Mouse (Mus musculus) liver, embryonic 16.5 days (tissue): ENCODE results near the gene Tyrobp. TPM values are rescaled to one million over a fixed set of nuclear protein-coding genes. Genes with fewer than 3 reads are reported as not detected.
A peak's percentile ranks its signal among the peaks of the same experiment; 100 is the strongest.

Source experiments
- ATAC-seq: fragments of 200-750 bp; cut with Nextera tagmentation; 2 replicates; pipeline ENCODE4 v1.8.0; 2017; ENCODE audit warnings: low read depth, mild to moderate bottlenecking, moderate number of reproducible peaks, moderate library complexity
- H3K27ac ChIP-seq: fragments of 300-500 bp; sonication (generic); 2 replicates; pipeline ENCODE4 v1.5.1; 2014; ENCODE audit warnings: mild to moderate bottlenecking, low read length
- H3K27me3 ChIP-seq: fragments of 300-500 bp; sonication (generic); 2 replicates; pipeline ENCODE4 v1.6.1; 2014; ENCODE audit warnings: low read depth, low read length, mixed read lengths; ENCODE audit not compliant: control insufficient read depth, insufficient read depth
- H3K36me3 ChIP-seq: fragments of 300-500 bp; sonication (generic); 2 replicates; pipeline ENCODE4 v1.6.1; 2014; ENCODE audit warnings: mild to moderate bottlenecking; ENCODE audit not compliant: control insufficient read depth, insufficient read depth
- H3K4me1 ChIP-seq: fragments of 300-500 bp; sonication (generic); 2 replicates; pipeline ENCODE4 v1.6.1; 2014; ENCODE audit warnings: low read depth, low read length, mixed read lengths; ENCODE audit not compliant: control insufficient read depth
- H3K4me2 ChIP-seq: fragments of 300-500 bp; sonication (generic); 2 replicates; pipeline ENCODE4 v1.6.1; 2014; ENCODE audit warnings: low read depth, low read length, mixed read lengths
- H3K4me3 ChIP-seq: fragments of 300-500 bp; sonication (generic); 2 replicates; pipeline ENCODE4 v1.5.1; 2014; ENCODE audit warnings: low read depth, mild to moderate bottlenecking, low read length
- H3K9ac ChIP-seq: fragments of 300-500 bp; sonication (generic); 2 replicates; pipeline ENCODE4 v1.6.1; 2014; ENCODE audit warnings: low read depth, low read length
- H3K9me3 ChIP-seq: fragments of 300-500 bp; sonication (generic); replicated peaks from 2 replicates; pipeline ENCODE4 v1.6.1; 2016; ENCODE audit warnings: low read length; ENCODE audit not compliant: control insufficient read depth
- WGBS: fragments of 180-500 bp; shearing (Covaris S2); extraction: QIAGEN DNeasy Blood & Tissue Kit; methylation state at CpG from one replicate; pipeline ENCODE4 v1.1.7; 2014; ENCODE audit not compliant: insufficient replicate concordance; 5-methylcytosine and 5-hydroxymethylcytosine counted together
- polyA plus RNA-seq: library from polyadenylated mRNA; unstranded; fragments of >200 nt; fragmentation: Nextera tagmentation; extraction: Ambion mirVana; gene quantifications from 2 replicates; pipeline ENCODE4 v1.2.1, GENCODE M21; 2015

Gene Tyrobp
- polyA plus RNA-seq, 1 experiment from 2014 or later: 154 TPM

DNA sequence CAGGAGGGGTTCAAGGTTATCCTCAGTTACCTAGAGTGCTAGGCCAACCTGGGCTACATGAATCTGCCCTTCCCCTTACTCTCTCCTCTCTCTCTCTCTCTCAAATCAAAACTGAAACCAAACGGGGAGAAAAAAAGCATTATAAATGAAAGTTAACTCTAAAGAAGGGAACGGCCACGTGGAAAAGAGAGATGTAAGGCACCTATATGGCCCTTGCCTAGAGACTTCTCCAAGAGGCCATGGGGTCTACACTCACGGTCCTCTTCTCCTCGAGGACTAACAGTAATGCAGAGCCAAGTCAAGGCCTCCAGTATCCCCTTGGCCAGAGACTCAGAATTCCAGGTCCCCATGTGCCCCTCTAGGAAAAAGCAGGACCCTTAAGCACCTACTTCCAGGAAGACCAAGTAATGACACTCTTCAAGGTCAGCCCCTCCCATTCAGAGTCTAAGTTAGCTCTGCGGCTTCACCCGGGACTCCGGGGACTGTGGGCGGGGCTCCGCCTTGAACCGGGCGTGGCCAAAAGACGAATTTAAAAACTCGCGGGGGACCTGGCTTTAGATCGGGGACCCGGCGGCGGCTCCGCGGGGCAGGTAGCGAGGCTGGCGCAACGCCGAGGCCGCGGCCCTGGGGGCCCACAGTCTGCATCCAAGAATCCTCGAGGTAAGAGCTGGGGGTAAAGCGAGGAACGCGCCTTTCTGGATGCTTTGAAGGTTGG lies 7.8 kb downstream of the Tyrobp start, which contains the start of gene Nfkbid:
Gene Nfkbid (plus strand): TSS at position 558 of the 715 bp plus-strand sequence.
- 7% methylated on average over 31 of the region's 31 CpGs for WGBS
- Histone ChIP-seq H3K4me1 (peaks cover 15% of the 10 kb centered on the region), H3K9ac (peak within 1 kb of the TSS; percentile 59), H3K4me2 (peak within 1 kb of the TSS; percentile 87), H3K9me3 (no peaks in the 10 kb centered on the region), H3K27ac (peak within 1 kb of the TSS; percentile 73), H3K4me3 (peak within 1 kb of the TSS; percentile 64), H3K27me3 (peaks cover 3% of the 10 kb centered on the region; the same call in 1 of the 2 replicates), H3K36me3 (no peaks in the 10 kb centered on the region)
- ATAC-seq: peak; percentile 33

DNA sequence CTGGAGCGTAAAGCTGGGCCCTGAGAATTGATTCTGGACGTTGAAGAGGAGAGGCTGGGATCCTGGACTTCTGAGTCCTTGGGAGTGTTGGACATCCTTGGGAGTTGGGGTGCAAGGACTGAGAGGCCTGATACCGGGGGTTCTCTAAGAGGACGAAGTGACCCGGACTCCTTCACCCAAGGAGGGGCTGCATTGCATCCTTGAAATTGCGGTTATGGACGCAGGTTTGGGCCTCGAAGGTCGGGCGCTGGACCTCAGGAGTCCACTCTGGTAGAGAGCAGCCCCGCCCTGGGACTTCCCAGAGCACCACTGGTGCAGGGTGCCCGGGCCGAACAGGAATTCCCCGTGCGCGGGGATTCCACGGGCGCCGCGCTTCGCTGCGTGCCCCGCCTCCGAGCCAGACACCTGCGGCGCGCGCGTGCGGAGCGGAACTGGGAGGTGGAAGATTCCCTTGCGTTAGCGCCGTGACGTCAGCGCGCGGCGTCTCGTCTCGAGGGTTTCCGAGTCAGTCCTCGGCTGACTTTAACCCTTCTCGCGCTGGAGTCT lies 8.4 kb downstream of the Tyrobp start:
- Histone ChIP-seq H3K4me3 (peak overlapping the region; percentile 64), H3K9ac (peak overlapping the region; percentile 59), H3K9me3 (no peaks in the 10 kb centered on the region), H3K4me2 (peak overlapping the region; percentile 87), H3K4me1 (peaks cover 15% of the 10 kb centered on the region), H3K27ac (peak overlapping the region; percentile 73), H3K36me3 (no peaks in the 10 kb centered on the region), H3K27me3 (peaks cover 3% of the 10 kb centered on the region; the same call in 1 of the 2 replicates)
- under 1% methylated on average over 45 of the region's 45 CpGs for WGBS
- peak; percentile 47 for ATAC-seq

DNA sequence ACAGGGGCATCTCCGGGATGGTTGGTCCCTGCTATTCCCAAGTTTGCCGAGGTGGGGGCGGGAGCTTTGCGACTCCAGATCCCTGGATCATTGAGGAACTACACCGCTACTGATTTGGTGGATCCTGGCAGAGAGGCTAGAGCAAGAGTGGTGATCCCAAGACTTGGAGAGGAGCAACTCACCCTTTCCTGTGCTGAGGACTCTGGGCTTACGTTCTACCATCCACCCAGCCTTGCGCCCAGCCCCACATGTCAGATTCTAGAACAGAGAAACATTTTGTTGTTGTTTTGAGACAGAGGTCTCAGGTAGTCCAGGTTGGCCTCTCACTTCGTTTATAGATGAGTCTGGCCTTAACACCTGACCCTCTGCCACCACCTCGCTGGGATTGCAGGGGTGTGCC lies 9.0 kb downstream of the Tyrobp start:
- Histone ChIP-seq H3K27me3 (peaks cover 3% of the 10 kb centered on the region; the same call in 1 of the 2 replicates), H3K4me1 (peaks cover 15% of the 10 kb centered on the region), H3K4me2 (peak overlapping the region; percentile 87), H3K4me3 (peak overlapping the region; percentile 64), H3K9ac (peak overlapping the region; percentile 59), H3K9me3 (no peaks in the 10 kb centered on the region), H3K27ac (peak overlapping the region; percentile 64), H3K36me3 (no peaks in the 10 kb centered on the region)
- 4% methylated on average over 9 of the region's 9 CpGs for WGBS
- ATAC-seq: no peak

DNA sequence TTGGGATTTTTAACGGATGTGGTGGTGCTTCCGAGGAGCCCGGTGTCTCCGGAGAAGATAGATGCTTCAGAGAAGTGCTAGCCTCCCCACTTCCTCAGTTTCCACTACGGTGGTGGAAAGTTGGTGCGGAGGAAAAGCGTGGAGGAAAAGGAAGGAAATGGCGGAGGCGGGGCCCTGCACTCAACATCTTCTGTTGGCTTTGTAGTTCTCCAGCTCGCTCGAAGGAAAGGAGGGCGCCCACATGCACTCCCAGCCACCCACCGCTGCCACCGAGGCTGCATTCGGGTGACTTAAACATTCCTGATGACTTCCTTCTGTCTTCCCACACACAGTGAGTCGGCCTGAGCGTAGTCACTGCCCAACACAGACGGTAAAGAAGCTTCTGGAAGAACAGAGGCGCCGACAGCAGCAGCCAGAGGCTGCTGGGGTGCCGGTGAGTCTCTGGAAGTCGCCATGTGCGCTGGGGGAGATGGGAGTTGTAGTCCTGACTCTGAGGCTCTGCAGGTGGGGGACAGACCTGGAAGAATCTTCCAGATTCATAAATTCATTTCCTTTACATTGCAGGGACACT lies 9.6 kb downstream of the Tyrobp start:
- Histone ChIP-seq H3K4me2 (peak overlapping the region; percentile 87), H3K36me3 (no peaks in the 10 kb centered on the region), H3K4me3 (peak overlapping the region; percentile 64), H3K4me1 (peaks cover 15% of the 10 kb centered on the region), H3K9ac (peak overlapping the region; percentile 15; the same call in 1 of the 2 replicates), H3K27ac (peak overlapping the region; percentile 64), H3K9me3 (no peaks in the 10 kb centered on the region), H3K27me3 (peaks cover 3% of the 10 kb centered on the region; the same call in 1 of the 2 replicates)
- no peak for ATAC-seq
- WGBS: 12% methylated on average over 23 of the region's 23 CpGs

DNA sequence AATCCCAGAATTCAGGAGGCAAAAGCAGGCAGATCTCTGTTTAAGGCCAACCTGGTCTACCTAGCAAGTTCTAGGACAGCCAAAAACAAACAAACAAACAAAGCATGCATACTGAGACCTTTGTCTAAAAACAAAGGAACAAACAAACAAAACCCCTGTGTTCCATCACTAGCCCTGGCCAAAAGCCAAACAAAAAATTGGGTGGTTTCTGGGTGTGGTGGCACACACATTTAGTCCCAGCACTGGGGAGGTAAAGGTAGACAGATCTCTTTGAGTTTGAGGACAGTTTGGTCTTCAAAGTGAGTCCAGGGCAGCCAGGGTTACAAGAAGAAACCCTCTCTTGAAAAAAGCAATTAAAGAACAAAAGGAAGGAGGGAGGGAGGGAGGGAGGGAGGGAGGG lies 15.8 kb downstream of the Tyrobp start:
- Histone ChIP-seq H3K27me3 (no peaks in the 10 kb centered on the region), H3K36me3 (no peaks in the 10 kb centered on the region), H3K4me3 (no peak overlapping the region), H3K27ac (no peak overlapping the region), H3K9me3 (no peaks in the 10 kb centered on the region), H3K9ac (no peak overlapping the region), H3K4me2 (no peak overlapping the region), H3K4me1 (no peaks in the 10 kb centered on the region)
- no peak for ATAC-seq

DNA sequence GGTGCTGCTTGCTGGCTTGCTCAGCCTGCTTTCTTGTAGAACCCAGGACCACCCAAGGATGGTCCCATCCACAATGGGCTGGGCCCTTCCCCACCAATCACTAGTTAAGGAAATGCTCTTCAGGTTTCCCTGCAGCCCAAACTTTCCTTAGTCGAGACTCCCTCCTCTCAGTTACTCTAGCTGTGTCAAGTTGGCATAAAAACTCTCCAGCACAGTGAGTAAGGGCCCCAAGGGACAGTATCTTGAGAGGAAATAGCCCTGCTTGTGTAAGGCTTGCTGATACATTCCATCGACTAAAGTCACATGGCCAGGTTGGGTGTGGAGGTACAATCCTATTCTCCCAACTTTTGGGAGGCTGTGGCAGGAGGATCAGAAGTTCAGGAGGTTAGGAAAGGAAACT lies 16.6 kb downstream of the Tyrobp start:
- ATAC-seq: no peak
- 23% methylated on average over 2 of the region's 2 CpGs for WGBS

DNA sequence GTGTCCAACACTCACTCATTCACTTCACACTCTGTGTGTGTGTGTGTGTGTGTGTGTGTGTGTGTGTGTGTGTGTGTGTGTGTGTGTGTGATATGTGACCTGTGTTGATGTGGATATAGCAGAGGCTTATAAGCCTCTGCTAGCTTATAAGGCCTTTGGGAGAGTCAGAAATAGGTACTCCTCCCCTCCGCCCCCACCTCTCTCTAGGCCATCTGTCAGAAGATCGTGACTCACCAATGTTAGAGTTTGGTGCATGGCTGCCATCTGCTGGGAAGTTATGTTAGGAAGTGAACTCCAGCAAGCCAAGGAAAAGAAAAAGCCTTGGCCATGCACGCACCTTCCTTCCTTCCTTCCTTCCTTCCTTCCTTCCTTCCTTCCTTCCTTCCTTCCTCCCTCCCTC lies 18.2 kb downstream of the Tyrobp start:
- no peaks in the 10 kb centered on the region for H3K9me3 ChIP-seq
- no peak overlapping the region for H3K9ac ChIP-seq
- WGBS: 8% methylated on average over 3 of the region's 3 CpGs
- peaks cover 3% of the 10 kb centered on the region; the same call in 1 of the 2 replicates for H3K27me3 ChIP-seq
- H3K36me3 ChIP-seq: no peaks in the 10 kb centered on the region
- H3K4me1 ChIP-seq: no peaks in the 10 kb centered on the region
- H3K4me3 ChIP-seq: no peak overlapping the region
- H3K27ac ChIP-seq: no peak overlapping the region
- H3K4me2 ChIP-seq: no peak overlapping the region
- ATAC-seq: no peak

More for the DNA sequence above, 16.6 kb downstream of the Tyrobp start:
- Histone ChIP-seq H3K27ac (no peak overlapping the region), H3K27me3 (no peaks in the 10 kb centered on the region), H3K4me3 (no peak overlapping the region), H3K4me1 (no peaks in the 10 kb centered on the region), H3K9ac (no peak overlapping the region), H3K4me2 (no peak overlapping the region), H3K9me3 (no peaks in the 10 kb centered on the region), H3K36me3 (no peaks in the 10 kb centered on the region)

DNA sequence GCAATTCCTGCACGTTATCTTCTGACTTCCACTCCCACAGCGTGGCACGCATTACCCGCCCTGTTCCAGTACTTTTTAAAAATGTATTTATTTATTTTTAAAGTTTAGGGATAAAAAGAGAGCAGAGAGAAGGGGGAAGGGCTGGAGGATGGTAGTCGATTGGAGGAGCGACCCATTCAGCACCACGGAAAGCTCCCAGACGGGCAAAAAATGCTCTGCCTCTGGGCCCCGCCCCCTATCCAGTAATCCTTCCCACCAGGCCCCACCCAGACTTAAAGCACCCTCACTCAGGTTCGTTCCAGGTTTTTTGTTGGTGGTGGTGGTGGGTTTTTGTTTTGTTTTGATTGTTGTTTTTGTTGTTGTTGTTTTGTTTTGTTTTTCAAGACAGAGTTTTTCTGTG lies 20.7 kb downstream of the Tyrobp start:
- H3K4me1 ChIP-seq: no peaks in the 10 kb centered on the region
- no peak for ATAC-seq
- peaks cover 5% of the 10 kb centered on the region; the same call in 1 of the 2 replicates for H3K27me3 ChIP-seq
- H3K36me3 ChIP-seq: no peaks in the 10 kb centered on the region
- no peak overlapping the region for H3K4me2 ChIP-seq
- no peak overlapping the region for H3K9ac ChIP-seq
- 0% methylated on average over 10 of the region's 10 CpGs for WGBS
- no peaks in the 10 kb centered on the region for H3K9me3 ChIP-seq
- no peak overlapping the region for H3K27ac ChIP-seq
- H3K4me3 ChIP-seq: no peak overlapping the region

DNA sequence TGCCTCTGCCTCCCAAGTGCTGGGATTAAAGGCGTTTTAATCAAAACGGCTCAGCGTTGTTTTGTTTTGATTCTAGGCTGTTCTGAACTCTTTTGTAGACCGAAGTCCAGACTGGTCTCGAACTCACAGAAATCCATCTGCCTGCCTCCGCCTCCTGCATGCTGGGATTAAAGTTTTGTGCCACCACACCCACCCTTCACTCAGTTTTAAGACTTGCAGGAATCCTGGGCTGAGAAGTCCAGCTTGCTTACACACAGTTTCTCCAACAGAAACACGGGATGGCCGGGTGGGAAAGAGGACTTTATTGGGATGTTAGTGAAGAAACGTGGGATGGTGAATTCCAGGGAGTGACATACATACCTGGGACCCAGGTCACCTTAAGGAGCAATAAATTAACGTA lies 21.1 kb downstream of the Tyrobp start:
- Histone ChIP-seq H3K4me2 (no peak overlapping the region), H3K27ac (no peak overlapping the region), H3K9ac (no peak overlapping the region), H3K4me3 (no peak overlapping the region), H3K4me1 (no peaks in the 10 kb centered on the region), H3K36me3 (no peaks in the 10 kb centered on the region), H3K9me3 (no peaks in the 10 kb centered on the region), H3K27me3 (peaks cover 5% of the 10 kb centered on the region; the same call in 1 of the 2 replicates)
- no peak for ATAC-seq
- 47% methylated on average over 10 of the region's 10 CpGs for WGBS
